26 mouse cellular contexts compared by ENCODE assay signal in the genomic region with DNA sequence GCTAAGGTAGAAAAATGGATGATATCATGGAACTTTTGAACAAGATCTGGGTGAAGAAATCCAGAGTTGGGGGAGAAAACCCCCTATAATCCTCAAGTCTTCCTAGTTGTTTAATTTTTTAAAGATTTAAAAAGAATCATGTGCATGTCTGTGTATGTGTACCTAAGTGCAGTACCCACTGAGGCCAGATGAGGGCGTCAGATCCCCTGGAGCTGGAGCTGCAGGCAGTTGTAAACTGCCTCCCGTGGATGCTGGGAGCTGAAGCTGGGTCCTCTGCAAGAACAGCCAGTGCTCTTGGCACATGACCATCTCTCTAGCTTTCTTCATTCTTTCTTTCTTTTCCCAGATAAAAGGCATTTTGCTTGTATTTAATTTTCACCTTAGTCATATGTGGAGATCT.
DNase-seq lines count a peak whose midpoint lies in the region; ATAC-seq and TF ChIP-seq lines count a peak whose summit lies in the region.
"Had no signal": no experiment of that assay in that cellular context is flagged by ENCODE, and none has a peak within 500 bp of the region (broad histone marks: within the 10 kb centered on the region; RNA-seq: fewer than 3 reads in every experiment).

No protein-coding gene starts in this region.

- 33% methylated on average over 2 of the region's 2 CpGs for WGBS in heart, adult 2 months
- WGBS in liver, embryonic 14.5 days (ENCODE audit: insufficient replicate concordance), result 23% methylated on average over 2 of the region's 2 CpGs

- H3K4me3 ChIP-seq in heart, adult 2 months, result no peak overlapping the region
- no peak overlapping the region for H3K4me3 ChIP-seq in liver, embryonic 14.5 days (ENCODE audit: insufficient read depth in 1 of 2, low read depth in 2 of 2, low read length in 2 of 2)
- H3K4me3 ChIP-seq in E14TG2a.4 (replicated peaks; ENCODE audit: low read length), result no peak overlapping the region
- H3K4me3 ChIP-seq: erythroblast, embryonic 14.5 days; hindbrain, embryonic 10.5 days; intestine, embryonic 15.5 days; limb, embryonic 13.5 days; liver, embryonic 12.5 days; midbrain, embryonic 12.5 days; neural tube, embryonic 13.5 days had no signal

- no peak overlapping the region for H3K4me2 ChIP-seq in liver, embryonic 14.5 days (ENCODE audit: low read depth)
- H3K4me2 ChIP-seq: intestine, embryonic 15.5 days; limb, embryonic 13.5 days; liver, embryonic 12.5 days; midbrain, embryonic 12.5 days; neural tube, embryonic 13.5 days had no signal

- no peaks in the 10 kb centered on the region for H3K4me1 ChIP-seq in heart, adult 2 months (ENCODE audit: control insufficient read depth, insufficient read depth, low read length)
- no peaks in the 10 kb centered on the region for H3K4me1 ChIP-seq in liver, embryonic 14.5 days (replicated peaks; ENCODE audit: control insufficient read depth in 2 of 2, insufficient read depth in 2 of 2, low read length in 1 of 2)
- peaks cover 14% of the 10 kb centered on the region for H3K4me1 ChIP-seq in E14TG2a.4 (replicated peaks; ENCODE audit: low read depth, low read length)
- H3K4me1 ChIP-seq: intestine, embryonic 15.5 days; liver, embryonic 12.5 days had no signal

- ATAC-seq in liver, embryonic 14.5 days (ENCODE audit: insufficient read depth), result no peak
- ATAC-seq: hindbrain, embryonic 16.5 days; intestine, embryonic 15.5 days; liver, embryonic 12.5 days had no signal

- TF ChIP-seq EP300 in heart, adult 2 months (IDR thresholded peaks at IDR 0.05; ENCODE audit: insufficient read depth, low read depth, low read length), result no peak
- no peak for TF ChIP-seq EP300 in liver, embryonic 14.5 days (IDR thresholded peaks at IDR 0.05; ENCODE audit: low read depth)

- no peak for DNase-seq in heart, adult 2 months
- DNase-seq in heart, adult 9 months (ENCODE audit: low spot score in 2 of 2), result no peak
- no peak for DNase-seq in liver, embryonic 14.5 days (ENCODE audit: low read depth in 3 of 3, low spot score in 3 of 3)
- DNase-seq in liver, result no peak
- peak; percentile 62 for DNase-seq in ZHBTc4 (ENCODE audit: low read depth, low spot score)
- DNase-seq in frontal cortex, postnatal 25 days (ENCODE audit: low spot score in 2 of 2), result no peak
- DNase-seq: adrenal gland, postnatal 14 days; cerebellum, adult 11-12 months; cerebellum, postnatal 10 days; heart, postnatal 14 days; kidney, adult 9 months; kidney, postnatal 10 days; layer of hippocampus, adult 9-11 months; lung, adult 2 months; lung, postnatal 36 days; thymus, postnatal 14 days had no signal

- no peak overlapping the region for H3K27ac ChIP-seq in heart, adult 2 months
- no peak overlapping the region for H3K27ac ChIP-seq in liver, embryonic 14.5 days
- H3K27ac ChIP-seq: intestine, embryonic 15.5 days; liver, embryonic 12.5 days; midbrain, embryonic 12.5 days; neural tube, embryonic 13.5 days had no signal

- 0 out of 2 replicates have a peak, but pooled peaks have one; percentile 9 for TF ChIP-seq CTCF in heart, adult 2 months (IDR thresholded peaks at IDR 0.05)
- 0 out of 2 replicates have a peak, but pooled peaks have one; percentile 23 for TF ChIP-seq CTCF in liver, embryonic 14.5 days (IDR thresholded peaks at IDR 0.05; ENCODE audit: low read depth)
- TF ChIP-seq CTCF in E14TG2a.4 (conservative IDR thresholded peaks at IDR 0.05; ENCODE audit: low read length), result peak; percentile 71

- intact Hi-C loops in heart, adult 2 months (cut with DNase I), result no loop called here

- TF ChIP-seq POLR2A in heart, adult 2 months (IDR thresholded peaks at IDR 0.05; ENCODE audit: insufficient read depth, low read depth, low read length), result no peak

- H3K9me3 ChIP-seq in liver, embryonic 14.5 days (ENCODE audit: control insufficient read depth, low read length), result no peaks in the 10 kb centered on the region
- H3K9me3 ChIP-seq in E14TG2a.4 (ENCODE audit: low read length), result no peaks in the 10 kb centered on the region
- H3K9me3 ChIP-seq: hindbrain, embryonic 10.5 days; intestine, embryonic 15.5 days; limb, embryonic 13.5 days; liver, embryonic 12.5 days; midbrain, embryonic 12.5 days; neural tube, embryonic 13.5 days had no signal

- H3K9ac ChIP-seq in heart, adult 2 months (ENCODE audit: low read depth, low read length), result no peak overlapping the region
- H3K9ac ChIP-seq in liver, embryonic 14.5 days (replicated peaks), result no peak overlapping the region
- H3K9ac ChIP-seq: intestine, embryonic 15.5 days; limb, embryonic 13.5 days; liver, embryonic 12.5 days; midbrain, embryonic 12.5 days; neural tube, embryonic 13.5 days had no signal

- H3K27me3 ChIP-seq in heart, adult 2 months (ENCODE audit: control insufficient read depth, insufficient read depth, low read length), result peaks cover 2% of the 10 kb centered on the region; the same call in 1 of the 2 replicates
- no peaks in the 10 kb centered on the region for H3K27me3 ChIP-seq in liver, embryonic 14.5 days (ENCODE audit: control insufficient read depth, insufficient read depth, low read length)
- H3K27me3 ChIP-seq in E14TG2a.4 (ENCODE audit: insufficient read depth, low read length), result peaks cover 35% of the 10 kb centered on the region
- H3K27me3 ChIP-seq: intestine, embryonic 15.5 days; limb, embryonic 13.5 days; liver, embryonic 12.5 days; neural tube, embryonic 13.5 days had no signal

- no peaks in the 10 kb centered on the region for H3K79me2 ChIP-seq in heart, adult 2 months (replicated peaks; ENCODE audit: control insufficient read depth, insufficient read depth, low read length)

- no peaks in the 10 kb centered on the region for H3K36me3 ChIP-seq in heart, adult 2 months (ENCODE audit: control insufficient read depth, insufficient read depth, low read length)
- no peaks in the 10 kb centered on the region for H3K36me3 ChIP-seq in liver, embryonic 14.5 days (replicated peaks; ENCODE audit: control insufficient read depth, insufficient read depth, low read depth)
- no peaks in the 10 kb centered on the region for H3K36me3 ChIP-seq in E14TG2a.4 (ENCODE audit: insufficient read depth, low read length)
- H3K36me3 ChIP-seq: G1E; hindbrain, embryonic 10.5 days; intestine, embryonic 15.5 days; limb, embryonic 13.5 days; liver, embryonic 12.5 days; midbrain, embryonic 12.5 days; neural tube, embryonic 13.5 days had no signal

Comparison
In these comparisons a context has a peak if more than half of its experiments do, and no peak if none do; other contexts are left out.
1. CTCF ChIP-seq: peak in every context shown above with its lines; median percentile 71 in E14TG2a.4; 23 in liver, embryonic 14.5 days; 9 in heart, adult 2 months.